Mouse (Mus musculus) embryonic fibroblast, embryonic 13.5 days (primary cell): Measurements from ENCODE around the gene Cyfip2.

ENCODE experiments used
- CTCF ChIP-seq: IDR thresholded peaks from 2 replicates; pipeline ENCODE4 v1.5.1; 2011; ENCODE audit warnings: mild to moderate bottlenecking, control low read depth, low read length, moderate library complexity, borderline replicate concordance; ENCODE audit not compliant: insufficient read depth
- POLR2A ChIP-seq: IDR thresholded peaks from 2 replicates; pipeline ENCODE4 v1.6.1; 2011; ENCODE audit warnings: low read depth, mild to moderate bottlenecking, control low read depth, low read length, moderate library complexity

- no peak for TF ChIP-seq CTCF
- TF ChIP-seq POLR2A: no peak
These were observed 4.9 kb downstream of the Cyfip2 start for GRCm38 (mm10) chr11:46307768-46308167.
